Mouse (Mus musculus) limb, embryonic 13.5 days (tissue): ENCODE measurements around the gene Lrp4. TPM values are rescaled to one million over a fixed set of nuclear protein-coding genes. Genes with fewer than 3 reads are reported as not detected.

Experiments used
- ATAC-seq: fragments of 200-750 bp; cut with Nextera tagmentation; 2 replicates; pipeline ENCODE4 v1.8.0; 2017; ENCODE audit warnings: low read depth, moderate number of reproducible peaks, moderate TSS enrichment; ENCODE audit not compliant: low FRiP score
- H3K27ac ChIP-seq: fragments of 300-500 bp; sonication (generic); 2 replicates; pipeline ENCODE4 v1.5.1; 2015; ENCODE audit warnings: inconsistent platforms, mild to moderate bottlenecking, moderate library complexity
- H3K27me3 ChIP-seq: fragments of 300-500 bp; sonication (generic); 2 replicates; pipeline ENCODE4 v1.6.1; 2015; ENCODE audit warnings: mild to moderate bottlenecking, inconsistent platforms
- H3K36me3 ChIP-seq: fragments of 300-500 bp; sonication (generic); 2 replicates; pipeline ENCODE4 v1.6.1; 2015; ENCODE audit warnings: inconsistent platforms, mild to moderate bottlenecking, moderate library complexity
- H3K4me1 ChIP-seq: fragments of 300-500 bp; sonication (generic); 2 replicates; pipeline ENCODE4 v1.6.1; 2015; ENCODE audit warnings: inconsistent platforms
- H3K4me2 ChIP-seq: fragments of 300-500 bp; sonication (generic); replicated peaks from 2 replicates; pipeline ENCODE4 v1.6.1; 2015; ENCODE audit warnings: inconsistent platforms, mild to moderate bottlenecking, moderate library complexity
- H3K4me3 ChIP-seq: fragments of 300-500 bp; sonication (generic); 2 replicates; pipeline ENCODE4 v1.5.1; 2015; ENCODE audit warnings: moderate library complexity, mild to moderate bottlenecking, inconsistent platforms
- H3K9ac ChIP-seq: fragments of 300-500 bp; sonication (generic); 2 replicates; pipeline ENCODE4 v1.6.1; 2015; ENCODE audit warnings: mild to moderate bottlenecking, inconsistent platforms
- H3K9me3 ChIP-seq: fragments of 300-500 bp; sonication (generic); 2 replicates; pipeline ENCODE4 v1.6.1; 2016; ENCODE audit warnings: inconsistent platforms
- WGBS: fragments of 180-500 bp; shearing (Covaris S2); methylation state at CpG from one replicate; pipeline ENCODE4 v1.1.7; 2015; 5-methylcytosine and 5-hydroxymethylcytosine counted together
- polyA plus RNA-seq: library from polyadenylated mRNA; unstranded; fragments of >200 nt; fragmentation: Nextera tagmentation; extraction: Ambion mirVana; gene quantifications from 2 replicates; pipeline ENCODE4 v1.2.1, GENCODE M21; 2015

The Lrp4 gene
- polyA plus RNA-seq, 1 experiment from 2014 or later, result 9.0 TPM

DNA sequence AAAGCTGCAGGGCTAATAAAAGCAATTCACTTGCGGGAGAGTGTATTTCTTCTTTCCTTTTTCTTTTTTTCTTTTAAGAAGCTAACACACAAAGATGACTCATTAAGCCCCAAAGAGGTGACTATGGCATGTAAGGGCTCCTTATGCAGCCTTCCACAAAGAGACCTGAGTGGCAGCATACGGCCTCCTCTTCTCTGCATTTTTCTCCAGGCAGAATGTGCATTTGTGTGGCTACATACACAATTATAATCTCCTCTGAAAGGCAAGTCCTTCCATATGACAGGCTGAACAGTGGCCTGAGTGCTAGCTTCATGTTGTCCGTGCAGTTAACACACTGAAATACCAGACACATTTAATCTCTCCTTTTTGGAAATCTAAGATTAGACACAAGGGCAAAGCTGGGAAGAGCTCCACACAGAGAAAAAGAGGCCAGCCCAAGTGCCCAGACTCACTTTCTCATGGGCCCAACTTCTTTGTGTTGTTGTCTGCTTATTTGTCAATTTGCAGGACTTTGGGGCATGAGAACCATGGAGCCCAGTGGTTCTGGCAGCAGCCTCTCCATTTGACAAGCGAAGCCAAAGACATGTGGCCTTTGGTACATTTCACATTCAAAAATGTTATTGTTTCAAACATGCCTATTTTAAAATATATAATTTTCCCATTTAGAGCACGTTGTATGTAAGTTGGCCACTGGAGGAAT is 20.0 kb upstream of the Lrp4 start:
- ATAC-seq, result no peak
- Histone ChIP-seq H3K4me2 (no peak overlapping the region), H3K36me3 (no peaks in the 10 kb centered on the region), H3K4me1 (no peaks in the 10 kb centered on the region), H3K9me3 (no peaks in the 10 kb centered on the region), H3K4me3 (no peak overlapping the region), H3K27me3 (no peaks in the 10 kb centered on the region), H3K27ac (no peak overlapping the region), H3K9ac (no peak overlapping the region)
- WGBS, result 85% methylated on average over 5 of the region's 5 CpGs

DNA sequence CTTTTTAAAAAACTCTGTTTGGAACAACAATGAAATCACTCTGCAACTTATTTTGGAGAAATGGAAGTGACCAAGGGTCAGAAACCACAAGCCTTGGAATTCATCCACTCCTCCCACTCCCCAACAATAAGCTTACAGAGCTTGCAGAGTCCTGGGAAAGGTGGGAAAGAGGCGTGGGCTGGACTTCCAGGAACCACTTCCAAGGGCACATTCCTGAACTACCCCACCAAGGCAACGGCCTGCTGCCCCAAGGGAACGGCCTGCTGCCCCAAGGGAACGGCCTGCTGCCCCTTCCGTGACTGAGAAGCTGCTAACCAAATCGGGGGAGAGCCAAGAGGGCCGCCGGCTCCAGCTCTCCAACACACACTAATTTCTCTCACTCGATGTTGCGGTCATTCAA is 18.0 kb upstream of the Lrp4 start:
- ATAC-seq, result no peak
- H3K4me2 ChIP-seq, result no peak overlapping the region
- 77% methylated on average over 10 of the region's 10 CpGs for WGBS
- H3K9ac ChIP-seq, result no peak overlapping the region
- H3K9me3 ChIP-seq, result no peaks in the 10 kb centered on the region
- H3K27ac ChIP-seq, result no peak overlapping the region
- H3K4me3 ChIP-seq, result no peak overlapping the region
- H3K36me3 ChIP-seq, result no peaks in the 10 kb centered on the region
- no peaks in the 10 kb centered on the region for H3K27me3 ChIP-seq
- H3K4me1 ChIP-seq, result peaks cover 4% of the 10 kb centered on the region; the same call in 1 of the 2 replicates

DNA sequence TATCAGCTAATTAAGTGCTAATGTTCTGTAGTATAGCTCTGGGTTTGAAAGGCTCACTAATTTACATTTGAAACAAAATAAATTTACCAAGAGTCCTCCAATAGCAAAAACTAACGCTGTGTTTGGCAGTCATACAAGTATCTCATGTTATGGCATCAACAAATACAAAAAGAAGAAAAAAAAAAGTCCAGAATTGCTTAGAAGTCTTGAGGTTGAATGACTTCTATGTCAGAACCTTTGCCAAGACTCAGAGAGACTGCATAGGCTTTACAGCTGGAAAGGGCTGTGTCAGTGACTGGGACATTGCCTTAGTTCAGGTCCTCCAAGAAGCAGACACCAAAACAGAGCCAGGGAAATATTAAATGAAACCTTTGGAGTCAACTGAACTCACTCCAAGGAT is 17.4 kb upstream of the Lrp4 start:
- Histone ChIP-seq H3K27ac (no peak overlapping the region), H3K9ac (no peak overlapping the region), H3K4me2 (no peak overlapping the region), H3K4me3 (no peak overlapping the region), H3K9me3 (no peaks in the 10 kb centered on the region), H3K36me3 (no peaks in the 10 kb centered on the region), H3K27me3 (no peaks in the 10 kb centered on the region), H3K4me1 (peaks cover 4% of the 10 kb centered on the region; the same call in 1 of the 2 replicates)
- ATAC-seq, result no peak
- WGBS, result 75% methylated on average over 1 of the region's 1 CpGs

DNA sequence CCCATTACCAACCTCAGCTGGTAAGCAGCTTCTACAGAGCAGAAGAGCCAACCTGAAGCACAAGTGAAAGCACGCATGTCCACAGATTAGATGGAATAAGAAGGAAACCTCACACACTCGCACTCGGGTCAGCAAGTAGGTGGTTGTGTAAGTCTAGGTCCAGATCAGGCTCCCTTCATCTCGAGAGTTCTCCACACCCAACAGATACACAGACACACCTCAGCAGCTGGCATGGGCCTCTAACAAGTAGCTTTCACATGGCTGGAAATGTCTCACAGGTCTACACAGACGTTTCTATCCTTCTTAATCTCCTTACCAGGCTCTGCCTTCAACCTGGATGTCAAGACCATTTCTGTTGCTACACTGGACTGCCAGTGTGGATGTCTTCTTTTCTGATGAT is 16.6 kb upstream of the Lrp4 start:
- ATAC-seq, result no peak
- no peaks in the 10 kb centered on the region for H3K36me3 ChIP-seq
- H3K9me3 ChIP-seq, result no peaks in the 10 kb centered on the region
- no peak overlapping the region for H3K4me3 ChIP-seq
- no peak overlapping the region for H3K9ac ChIP-seq
- no peak overlapping the region for H3K27ac ChIP-seq
- WGBS, result 85% methylated on average over 5 of the region's 5 CpGs
- H3K27me3 ChIP-seq, result no peaks in the 10 kb centered on the region
- H3K4me2 ChIP-seq, result no peak overlapping the region
- peaks cover 4% of the 10 kb centered on the region; the same call in 1 of the 2 replicates for H3K4me1 ChIP-seq

DNA sequence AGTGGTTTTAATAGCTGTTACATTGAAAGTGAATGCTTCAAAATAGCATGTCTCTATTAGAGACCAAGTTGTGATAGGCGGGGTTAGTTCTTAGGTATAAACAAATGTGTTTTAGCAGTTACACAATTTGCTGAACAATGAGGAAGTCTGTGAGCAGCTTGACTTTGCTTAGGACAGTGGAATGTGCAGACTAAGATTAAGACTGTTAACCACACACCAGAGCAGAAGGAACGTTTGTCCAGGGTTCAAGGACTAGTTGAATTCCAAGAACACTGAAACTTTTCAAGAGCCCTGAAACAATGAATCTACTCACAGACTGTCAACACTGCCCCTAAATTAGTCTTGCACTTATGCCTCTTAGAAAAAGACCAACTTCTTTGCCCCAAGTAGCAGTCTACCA is 15.6 kb upstream of the Lrp4 start:
- WGBS, result 77% methylated on average over 2 of the region's 2 CpGs
- H3K9me3 ChIP-seq, result no peaks in the 10 kb centered on the region
- H3K27ac ChIP-seq, result no peak overlapping the region
- H3K4me2 ChIP-seq, result no peak overlapping the region
- H3K27me3 ChIP-seq, result no peaks in the 10 kb centered on the region
- no peak overlapping the region for H3K9ac ChIP-seq
- no peak for ATAC-seq
- H3K36me3 ChIP-seq, result no peaks in the 10 kb centered on the region
- H3K4me1 ChIP-seq, result peaks cover 4% of the 10 kb centered on the region; the same call in 1 of the 2 replicates
- H3K4me3 ChIP-seq, result no peak overlapping the region

- Histone ChIP-seq H3K9ac (no peak overlapping the region), H3K36me3 (no peaks in the 10 kb centered on the region), H3K4me1 (peaks cover 4% of the 10 kb centered on the region; the same call in 1 of the 2 replicates), H3K4me2 (no peak overlapping the region), H3K4me3 (no peak overlapping the region), H3K27me3 (no peaks in the 10 kb centered on the region), H3K27ac (no peak overlapping the region), H3K9me3 (no peaks in the 10 kb centered on the region)
- WGBS, result 77% methylated on average over 1 of the region's 1 CpGs
- ATAC-seq, result no peak
Observed at GRCm38 (mm10) chr2:91442241-91442640, 15.1 kb upstream of the Lrp4 start.

- no peaks in the 10 kb centered on the region for H3K9me3 ChIP-seq
- H3K4me2 ChIP-seq, result peak within 1 kb of the TSS; percentile 72
- H3K27ac ChIP-seq, result peak within 1 kb of the TSS; percentile 48; the same call in 1 of the 2 replicates
- H3K4me1 ChIP-seq, result peaks cover 4% of the 10 kb centered on the region; the same call in 1 of the 2 replicates
- ATAC-seq, result peak; percentile 94
- H3K27me3 ChIP-seq, result no peaks in the 10 kb centered on the region
- under 1% methylated on average over 19 of the region's 19 CpGs for WGBS
- peak within 1 kb of the TSS; percentile 67 for H3K9ac ChIP-seq
- H3K4me3 ChIP-seq, result peak within 1 kb of the TSS; percentile 68
- H3K36me3 ChIP-seq, result no peaks in the 10 kb centered on the region
Observed at GRCm38 (mm10) chr2:91444286-91444892, 12.9 kb upstream of the Lrp4 start, which contains the start of gene 1110051M20Rik. Gene 1110051M20Rik, minus strand, starts transcription at chr2:91444704.

DNA sequence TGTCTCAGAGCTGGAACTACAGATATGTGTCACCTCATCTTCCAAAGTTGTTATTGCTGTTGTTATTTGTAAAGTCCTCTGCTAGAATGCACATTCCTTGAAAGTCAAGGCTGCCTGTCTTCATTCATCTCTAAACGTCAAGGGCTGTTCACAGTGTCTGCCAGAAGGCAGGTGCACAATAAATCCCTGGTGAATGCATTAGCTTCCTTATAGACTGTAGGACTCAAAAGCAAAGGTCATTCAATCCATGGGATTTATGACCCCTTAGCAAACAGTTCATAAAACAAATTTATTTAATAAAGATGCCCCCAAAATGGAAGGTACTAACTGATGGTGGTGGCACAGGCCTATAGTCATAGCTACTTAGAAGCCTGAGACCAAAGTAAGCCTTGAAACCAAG is 7.6 kb upstream of the Lrp4 start:
- Histone ChIP-seq H3K9ac (no peak overlapping the region), H3K4me1 (peaks cover 9% of the 10 kb centered on the region), H3K27ac (no peak overlapping the region), H3K4me3 (no peak overlapping the region), H3K27me3 (no peaks in the 10 kb centered on the region), H3K4me2 (no peak overlapping the region), H3K9me3 (no peaks in the 10 kb centered on the region), H3K36me3 (no peaks in the 10 kb centered on the region)
- 40% methylated on average over 1 of the region's 1 CpGs for WGBS
- no peak for ATAC-seq

GRCm38 (mm10) chr2:91450316-91450715 is 7.0 kb upstream of the Lrp4 start:
- no peak overlapping the region for H3K4me3 ChIP-seq
- no peak overlapping the region for H3K27ac ChIP-seq
- WGBS, result 72% methylated on average over 9 of the region's 9 CpGs
- H3K9me3 ChIP-seq, result no peaks in the 10 kb centered on the region
- no peak overlapping the region for H3K9ac ChIP-seq
- H3K27me3 ChIP-seq, result no peaks in the 10 kb centered on the region
- no peak overlapping the region for H3K4me2 ChIP-seq
- no peak for ATAC-seq
- H3K36me3 ChIP-seq, result no peaks in the 10 kb centered on the region
- H3K4me1 ChIP-seq, result peaks cover 9% of the 10 kb centered on the region

- WGBS, result 18% methylated on average over 8 of the region's 8 CpGs
Observed at GRCm38 (mm10) chr2:91452658-91453057, 4.7 kb upstream of the Lrp4 start.

DNA sequence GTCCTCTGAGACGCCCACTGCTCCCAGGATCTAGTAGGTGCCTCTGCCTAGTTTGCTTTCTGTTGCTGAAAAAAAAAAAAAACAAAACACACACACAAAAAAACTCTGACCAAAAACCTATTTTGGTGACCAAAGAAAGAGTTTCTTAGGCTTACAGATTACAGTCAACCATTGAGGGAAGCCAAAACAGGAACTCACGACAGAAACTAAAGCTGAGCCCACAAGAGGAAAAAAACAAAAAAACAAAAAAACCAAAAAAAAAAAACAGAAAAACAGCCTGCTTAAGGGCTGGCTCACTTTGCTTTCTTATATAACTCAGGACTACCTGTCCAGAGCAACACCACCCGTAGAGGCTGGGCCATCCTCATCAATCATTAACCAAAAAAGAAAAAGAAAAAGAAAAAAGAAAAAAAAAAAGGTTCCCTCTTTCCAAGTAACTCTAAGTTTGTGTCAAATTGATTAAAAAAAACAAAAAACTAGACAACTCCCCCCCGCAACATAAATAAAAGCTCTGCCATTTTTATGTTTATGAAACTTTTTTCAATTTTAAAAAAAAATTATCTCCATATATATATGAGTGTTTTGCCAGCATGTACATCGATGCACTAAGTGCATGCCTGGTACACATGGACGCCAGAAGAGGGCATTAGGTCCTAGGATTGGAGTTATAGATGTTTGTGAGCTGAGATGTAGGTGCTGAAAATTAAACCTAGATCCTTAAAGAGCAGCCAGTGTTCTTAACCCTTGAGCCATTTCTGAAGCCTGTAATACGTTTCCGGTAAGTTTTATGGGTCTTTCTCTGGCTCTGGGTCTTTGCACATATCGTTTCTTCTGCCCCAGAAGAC is 3.9 kb upstream of the Lrp4 start:
- no peak overlapping the region; the same call in 1 of the 2 replicates for H3K4me2 ChIP-seq
- no peaks in the 10 kb centered on the region for H3K27me3 ChIP-seq
- H3K27ac ChIP-seq, result no peak overlapping the region
- no peaks in the 10 kb centered on the region for H3K36me3 ChIP-seq
- H3K4me3 ChIP-seq, result no peak overlapping the region
- no peak overlapping the region for H3K9ac ChIP-seq
- peaks cover 21% of the 10 kb centered on the region for H3K4me1 ChIP-seq
- no peak for ATAC-seq
- no peaks in the 10 kb centered on the region for H3K9me3 ChIP-seq
- WGBS, result 67% methylated on average over 9 of the region's 9 CpGs

More at GRCm38 (mm10) chr2:91452658-91453057, 4.7 kb upstream of the Lrp4 start:
- no peaks in the 10 kb centered on the region for H3K9me3 ChIP-seq
- ATAC-seq, result no peak
- H3K4me3 ChIP-seq, result no peak overlapping the region; the same call in 1 of the 2 replicates
- no peak overlapping the region for H3K9ac ChIP-seq
- H3K27ac ChIP-seq, result no peak overlapping the region
- no peaks in the 10 kb centered on the region for H3K27me3 ChIP-seq
- peak overlapping the region; percentile 49 for H3K4me2 ChIP-seq
- H3K36me3 ChIP-seq, result no peaks in the 10 kb centered on the region
- H3K4me1 ChIP-seq, result peaks cover 21% of the 10 kb centered on the region

DNA sequence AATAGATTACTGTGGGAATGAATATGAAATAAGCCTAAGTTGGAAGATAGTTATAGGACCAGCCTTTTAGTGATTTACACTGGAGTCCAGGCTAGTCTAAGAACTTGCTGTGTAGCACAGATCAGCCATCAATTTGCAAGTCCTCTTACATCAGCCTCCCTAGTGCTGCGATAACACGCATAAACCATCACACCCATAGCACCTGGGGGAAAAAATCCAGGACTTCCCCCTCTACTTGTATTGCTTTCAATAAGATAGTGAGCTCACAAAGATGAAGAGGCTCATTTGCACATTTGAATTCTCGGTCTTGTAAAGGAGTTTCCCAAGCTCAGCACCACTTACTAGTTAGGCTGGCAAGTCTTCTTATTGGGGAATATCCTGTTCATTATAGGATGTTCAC is 2.9 kb upstream of the Lrp4 start:
- 87% methylated on average over 3 of the region's 3 CpGs for WGBS
- ATAC-seq, result no peak
- H3K27ac ChIP-seq, result no peak overlapping the region
- no peak overlapping the region for H3K4me3 ChIP-seq
- no peaks in the 10 kb centered on the region for H3K36me3 ChIP-seq
- no peak overlapping the region for H3K4me2 ChIP-seq
- no peaks in the 10 kb centered on the region for H3K27me3 ChIP-seq
- no peak overlapping the region for H3K9ac ChIP-seq
- H3K9me3 ChIP-seq, result no peaks in the 10 kb centered on the region
- peaks cover 21% of the 10 kb centered on the region for H3K4me1 ChIP-seq
